Mouse (Mus musculus) lung, embryonic 16.5 days (tissue): ENCODE results near the gene Folr2. TPM values are rescaled to one million over a fixed set of nuclear protein-coding genes. Genes with fewer than 3 reads are reported as not detected.

ENCODE experiments used
- ATAC-seq: fragments of 200-750 bp; cut with Nextera tagmentation; 2 replicates; pipeline ENCODE4 v1.8.0; 2017; ENCODE audit warnings: low read depth, mild to moderate bottlenecking, moderate library complexity
- H3K27ac ChIP-seq: fragments of 300-500 bp; sonication (generic); 2 replicates; pipeline ENCODE4 v1.5.1; 2014; ENCODE audit warnings: mild to moderate bottlenecking, control low read depth, low read length
- H3K27me3 ChIP-seq: fragments of 300-500 bp; sonication (generic); 2 replicates; pipeline ENCODE4 v1.6.1; 2014; ENCODE audit warnings: low read depth, low read length, mixed read lengths; ENCODE audit not compliant: control insufficient read depth, insufficient read depth
- H3K36me3 ChIP-seq: fragments of 300-500 bp; sonication (generic); 2 replicates; pipeline ENCODE4 v1.6.1; 2014; ENCODE audit warnings: low read length; ENCODE audit not compliant: control insufficient read depth, insufficient read depth
- H3K4me1 ChIP-seq: fragments of 300-500 bp; sonication (generic); replicated peaks from 2 replicates; pipeline ENCODE4 v1.6.1; 2014; ENCODE audit warnings: low read length, mixed read lengths; ENCODE audit not compliant: control insufficient read depth, insufficient read depth
- H3K4me2 ChIP-seq: fragments of 300-500 bp; sonication (generic); 2 replicates; pipeline ENCODE4 v1.6.1; 2014; ENCODE audit warnings: low read depth, low read length, control low read depth
- H3K4me3 ChIP-seq: fragments of 300-500 bp; sonication (generic); 2 replicates; pipeline ENCODE4 v1.5.1; 2014; ENCODE audit warnings: mild to moderate bottlenecking, low read length, control low read depth
- H3K9ac ChIP-seq: fragments of 300-500 bp; sonication (generic); 2 replicates; pipeline ENCODE4 v1.6.1; 2014; ENCODE audit warnings: low read length, control low read depth
- H3K9me3 ChIP-seq: fragments of 300-500 bp; sonication (generic); 2 replicates; pipeline ENCODE4 v1.6.1; 2016; ENCODE audit warnings: low read length; ENCODE audit not compliant: control insufficient read depth
- WGBS: fragments of 180-500 bp; shearing (Covaris S2); extraction: QIAGEN DNeasy Blood & Tissue Kit; methylation state at CpG from one replicate; pipeline ENCODE4 v1.1.7; 2014; 5-methylcytosine and 5-hydroxymethylcytosine counted together
- microRNA-seq: library from miRNA; unstranded; fragments of <30 nt; microRNA quantifications from one replicate; pipeline ENCODE4, GENCODE M21; 2016
- polyA plus RNA-seq: library from polyadenylated mRNA; unstranded; fragments of >200 nt; fragmentation: Nextera tagmentation; extraction: Ambion mirVana; gene quantifications from 2 replicates; pipeline ENCODE4 v1.2.1, GENCODE M21; 2015

Folr2 gene
- polyA plus RNA-seq, 1 experiment from 2014 or later, result 1.5 TPM

- Histone ChIP-seq H3K36me3 (peaks cover 25% of the 10 kb centered on the region), H3K4me2 (peak overlapping the region; percentile 79), H3K9ac (peak overlapping the region; percentile 66), H3K27me3 (peaks cover 47% of the 10 kb centered on the region), H3K27ac (peak overlapping the region; percentile 87), H3K4me3 (peak overlapping the region; percentile 47), H3K9me3 (no peaks in the 10 kb centered on the region), H3K4me1 (peaks cover 20% of the 10 kb centered on the region)
- WGBS, result under 1% methylated on average over 54 of the region's 71 CpGs
- ATAC-seq, result peak; percentile 87
Observed at GRCm38 (mm10) chr7:101821571-101822501, 35.2 kb downstream of the Folr2 start.

- 3% methylated on average over 35 of the region's 35 CpGs for WGBS
- peak overlapping the region; percentile 47 for H3K4me3 ChIP-seq
- no peak overlapping the region for H3K27ac ChIP-seq
- no peak for ATAC-seq
- peaks cover 12% of the 10 kb centered on the region for H3K36me3 ChIP-seq
- peaks cover 20% of the 10 kb centered on the region for H3K4me1 ChIP-seq
- no peaks in the 10 kb centered on the region for H3K9me3 ChIP-seq
- peak overlapping the region; percentile 79 for H3K4me2 ChIP-seq
- H3K9ac ChIP-seq, result 0 out of 2 replicates have a peak overlapping the region, but pooled peaks have one; percentile 2
- H3K27me3 ChIP-seq, result peaks cover 53% of the 10 kb centered on the region
Observed at GRCm38 (mm10) chr7:101820295-101821030, 36.5 kb downstream of the Folr2 start.

- H3K27ac ChIP-seq, result no peak within 1 kb of the TSS
- ATAC-seq, result no peak
- no peak within 1 kb of the TSS; the same call in 1 of the 2 replicates for H3K9ac ChIP-seq
- peak within 1 kb of the TSS; percentile 54 for H3K4me2 ChIP-seq
- peaks cover 53% of the 10 kb centered on the region for H3K27me3 ChIP-seq
- H3K36me3 ChIP-seq, result no peaks in the 10 kb centered on the region
- under 1% methylated on average over 26 of the region's 45 CpGs for WGBS
- peak within 1 kb of the TSS; percentile 37 for H3K4me3 ChIP-seq
- H3K9me3 ChIP-seq, result no peaks in the 10 kb centered on the region
- H3K4me1 ChIP-seq, result peaks cover 20% of the 10 kb centered on the region
Observed at GRCm38 (mm10) chr7:101817861-101818401, 39.1 kb downstream of the Folr2 start, which contains the start of gene Phox2a. Phox2a (plus strand) TSS chr7:101818313.

Small RNAs within 50 kb of the gene (microRNA-seq; reads per million reads assigned to microRNA genes)
- not detected for gene Gm22655

Other genes starting within 250 kb of the Folr2 start
- gene Clpb, start 193.6 kb downstream of the Folr2 start, polyA plus RNA-seq, result 51.3 and 59.6 TPM in 2 replicates
- 0.28 and 0.34 TPM in 2 replicates for gene Phox2a, start 38.9 kb downstream of the Folr2 start, polyA plus RNA-seq
- 34.8 and 35.7 TPM in 2 replicates for gene Inppl1, start 19.0 kb downstream of the Folr2 start, polyA plus RNA-seq
- gene Anapc15, start 6.5 kb upstream of the Folr2 start, polyA plus RNA-seq, result 71.2 and 73.0 TPM in 2 replicates
- gene Folr1, start 13.6 kb upstream of the Folr2 start, polyA plus RNA-seq, result 1.5 and 1.6 TPM in 2 replicates
- gene Lamtor1, start 48.7 kb upstream of the Folr2 start, polyA plus RNA-seq, result 161 and 163 TPM in 2 replicates
- gene Tomt, start 49.2 kb upstream of the Folr2 start, polyA plus RNA-seq, result 0.20 and 0.69 TPM in 2 replicates
- gene Lrrc51, start 76.7 kb upstream of the Folr2 start, polyA plus RNA-seq, result 18.1 and 28.3 TPM in 2 replicates
- gene Numa1, start 76.9 kb upstream of the Folr2 start, polyA plus RNA-seq, result 66.7 and 73.7 TPM in 2 replicates
- 2.1 and 3.0 TPM in 2 replicates for gene Il18bp, start 161.5 kb upstream of the Folr2 start, polyA plus RNA-seq
- gene Rnf121, start 208.3 kb upstream of the Folr2 start, polyA plus RNA-seq, result 25.2 and 25.6 TPM in 2 replicates
- gene Xndc1, start 208.3 kb upstream of the Folr2 start, polyA plus RNA-seq, result 31.0 and 35.0 TPM in 2 replicates
- 1.0 and 1.2 TPM in 2 replicates for gene Xntrpc, start 208.5 kb upstream of the Folr2 start, polyA plus RNA-seq
- gene Trpc2, start 225.9 kb upstream of the Folr2 start, polyA plus RNA-seq, result 0.08 and 0.10 TPM in 2 replicates
- 1.1 and 1.9 TPM in 2 replicates for gene Art1, start 244.5 kb upstream of the Folr2 start, polyA plus RNA-seq